Mouse (Mus musculus) heart, adult 2 months (tissue): ENCODE measurements around the gene Gm26741. TPM values are rescaled to one million over a fixed set of nuclear protein-coding genes. Genes with fewer than 3 reads are reported as not detected.

Experiments
- DNase-seq, 2 experiments: peaks; one replicate each; pipeline ENCODE4 v3.0.0; 2021
- H3K27ac ChIP-seq: fragments of 200-600 bp; 2 replicates; pipeline ENCODE4 v1.8.1; 2022
- H3K27me3 ChIP-seq: fragments of 200-500 bp; 2 replicates; pipeline ENCODE4 v1.6.1; 2012; ENCODE audit warnings: mild to moderate bottlenecking, low read length, inconsistent platforms, mixed read lengths; ENCODE audit not compliant: control insufficient read depth, insufficient read depth
- H3K36me3 ChIP-seq: fragments of 200-500 bp; 2 replicates; pipeline ENCODE4 v1.6.1; 2012; ENCODE audit warnings: low read length, inconsistent platforms; ENCODE audit not compliant: control insufficient read depth, insufficient read depth
- H3K4me1 ChIP-seq: fragments of 200-500 bp; 2 replicates; pipeline ENCODE4 v1.6.1; 2011; ENCODE audit warnings: low read length; ENCODE audit not compliant: control insufficient read depth, insufficient read depth
- H3K4me3 ChIP-seq: fragments of 200-600 bp; 2 replicates; pipeline ENCODE4 v1.8.1; 2022
- H3K79me2 ChIP-seq: fragments of 200-500 bp; replicated peaks from 2 replicates; pipeline ENCODE4 v1.6.1; 2012; ENCODE audit warnings: mild to moderate bottlenecking, inconsistent platforms, low read length, moderate library complexity, mixed read lengths; ENCODE audit not compliant: control insufficient read depth, insufficient read depth
- H3K9ac ChIP-seq: fragments of 200-500 bp; 2 replicates; pipeline ENCODE4 v1.6.1; 2012; ENCODE audit warnings: low read depth, mild to moderate bottlenecking, control low read depth, inconsistent platforms, low read length, mixed read lengths
- CTCF ChIP-seq: fragments of 200-600 bp; IDR thresholded peaks from 2 replicates; pipeline ENCODE4 v1.8.1; 2022; ENCODE audit warnings: antibody characterized with exemption, mild to moderate bottlenecking, moderate library complexity
- EP300 ChIP-seq: fragments of 200-500 bp; IDR thresholded peaks from 2 replicates; pipeline ENCODE4 v1.6.1; 2011; ENCODE audit warnings: low read depth, low read length, control low read depth; ENCODE audit not compliant: insufficient read depth
- POLR2A ChIP-seq: fragments of 200-500 bp; IDR thresholded peaks from 2 replicates; pipeline ENCODE4 v1.6.1; 2011; ENCODE audit warnings: mild to moderate bottlenecking, low read depth, low read length, control low read depth; ENCODE audit not compliant: insufficient read depth
- WGBS: fragments of 180-500 bp; shearing (Covaris S2); methylation state at CpG from one replicate; pipeline ENCODE4 v1.1.7; 2018; 5-methylcytosine and 5-hydroxymethylcytosine counted together
- intact Hi-C: fragments of 180-260 bp; cut with DNase I; formaldehyde crosslinking; loops from one replicate; pipeline ENCODE4 v1.15.1; 2025
- polyA plus RNA-seq: library from polyadenylated mRNA; depleted of rRNA; stranded (reverse); fragments of >200 nt; gene quantifications from 2 replicates; pipeline ENCODE4 v1.2.3, GENCODE M21; 2012
- total RNA-seq, 2 experiments: library from RNA; stranded (reverse); gene quantifications; 2 replicates each; pipeline ENCODE4 v1.2.3; 2021

The Gm26741 gene
- total and polyA plus RNA-seq, 3 experiments: not detected

DNA sequence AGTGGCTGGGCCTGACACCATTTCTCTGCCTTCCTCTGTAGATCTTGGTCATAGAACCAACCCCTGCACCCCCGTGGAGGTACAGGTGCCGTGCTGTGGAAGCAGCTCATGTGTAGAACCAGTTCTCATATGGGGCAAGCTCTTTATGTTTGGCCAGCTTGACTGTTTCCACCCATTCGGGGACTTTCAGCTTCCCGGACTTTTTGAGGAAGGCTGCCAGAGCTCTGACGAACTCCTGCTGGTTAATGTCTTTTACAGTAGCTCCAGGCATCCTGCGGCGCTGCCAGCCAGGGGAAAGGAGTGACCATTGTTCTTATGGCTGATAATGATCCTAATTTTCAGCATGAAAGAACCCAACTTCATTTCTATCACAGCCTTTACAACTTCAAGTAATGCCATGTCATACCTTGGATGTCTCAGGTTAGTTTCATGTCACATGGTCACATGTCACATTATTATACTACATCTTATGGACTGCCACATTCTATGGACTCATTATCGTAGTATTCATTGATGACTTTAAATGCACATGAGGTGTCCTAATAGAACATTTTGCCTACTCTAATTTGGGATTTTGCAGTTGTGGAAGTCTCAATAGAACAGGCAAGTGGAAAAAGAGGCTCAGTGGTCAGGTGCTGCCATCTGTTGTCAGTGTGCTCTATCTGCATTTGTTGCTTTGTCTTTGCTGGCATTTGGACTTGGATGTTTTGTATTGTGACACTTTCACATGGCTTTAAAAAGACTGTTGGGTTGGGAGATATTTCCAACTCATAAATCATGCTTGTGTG, 26.4 kb downstream of the Gm26741 start:
- peak overlapping the region; percentile 45 for H3K27ac ChIP-seq
- peaks cover 16% of the 10 kb centered on the region for H3K4me1 ChIP-seq
- 18% methylated on average over 8 of the region's 8 CpGs for WGBS
- TF ChIP-seq EP300 (peak; percentile 72; the same call in 1 of the 2 replicates), POLR2A (0 out of 2 replicates have a peak, but pooled peaks have one; percentile 19), CTCF (peak; percentile 96)
- peaks cover 13% of the 10 kb centered on the region for H3K36me3 ChIP-seq
- intact Hi-C loops: loop anchor here (2.0 to 10.0 kb wide), 8 partner anchors 38 to 790 kb away; partner anchors contain the start of genes Dcbld1 and Fam162b
- H3K9ac ChIP-seq: no peak overlapping the region
- H3K27me3 ChIP-seq: no peaks in the 10 kb centered on the region
- no peaks in the 10 kb centered on the region for H3K79me2 ChIP-seq
- no peak overlapping the region; the same call in 1 of the 2 replicates for H3K4me3 ChIP-seq
- peak; percentile 52 to 54 for DNase-seq

DNA sequence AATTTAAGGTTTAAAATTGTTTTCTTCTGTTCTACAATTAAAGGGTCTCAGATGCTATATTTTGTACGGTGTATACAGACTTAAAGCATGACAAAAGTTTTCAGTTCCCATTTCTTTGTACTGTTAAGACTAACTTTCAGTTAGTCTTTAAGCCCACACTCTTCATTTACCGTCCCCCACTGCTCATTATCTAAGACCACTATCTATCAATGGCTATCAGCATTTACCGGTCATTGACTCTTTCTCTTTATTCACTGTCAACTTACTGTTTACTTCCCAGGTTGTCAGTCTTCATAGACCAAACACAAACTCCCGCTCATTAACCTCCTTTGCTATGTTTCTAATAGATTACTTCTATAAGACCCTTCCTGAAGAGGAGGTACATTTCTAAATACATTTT, 28.6 kb downstream of the Gm26741 start:
- DNase-seq: no peak
- peaks cover 16% of the 10 kb centered on the region for H3K4me1 ChIP-seq
- no peak overlapping the region for H3K9ac ChIP-seq
- peak overlapping the region; percentile 11; the same call in 1 of the 2 replicates for H3K27ac ChIP-seq
- no peak overlapping the region for H3K4me3 ChIP-seq
- WGBS: 76% methylated on average over 4 of the region's 4 CpGs
- TF ChIP-seq POLR2A (no peak), EP300 (no peak), CTCF (no peak)
- no peaks in the 10 kb centered on the region for H3K79me2 ChIP-seq
- peaks cover 11% of the 10 kb centered on the region for H3K36me3 ChIP-seq
- intact Hi-C loops: loop anchor here (5.0 to 10.0 kb wide), 5 partner anchors 80 to 792 kb away; partner anchors contain the start of gene Fam162b
- H3K27me3 ChIP-seq: no peaks in the 10 kb centered on the region

DNA sequence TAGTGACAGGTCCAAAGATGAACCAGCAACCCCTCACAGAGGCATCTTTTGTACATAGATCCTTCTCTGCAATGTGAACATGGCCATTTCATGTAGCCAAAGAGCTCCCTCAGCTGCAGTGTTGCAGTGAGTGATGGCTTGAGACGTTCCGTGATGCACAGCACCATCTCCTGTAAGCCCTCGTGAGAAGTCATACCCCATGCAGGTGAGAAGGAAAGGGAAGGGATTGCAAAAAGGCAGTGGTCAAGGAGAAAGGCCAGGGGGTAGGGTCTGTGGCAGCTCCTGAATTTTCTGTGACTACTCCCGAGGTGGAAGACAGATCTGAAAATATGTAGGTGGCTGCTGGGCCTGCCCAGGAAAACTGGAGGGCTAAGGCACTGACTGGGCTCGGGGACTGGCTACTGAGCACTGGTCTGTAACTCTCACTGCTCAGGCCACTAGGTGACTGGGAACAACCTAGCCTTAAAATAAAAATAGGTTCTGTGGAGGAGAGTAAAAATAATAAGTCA, 30.4 kb downstream of the Gm26741 start, which contains the start of gene Nepn:
Nepn (plus strand) TSS at position 51 of the 509 bp plus-strand sequence.
- no peaks in the 10 kb centered on the region for H3K79me2 ChIP-seq
- peak within 1 kb of the TSS; percentile 10; the same call in 1 of the 2 replicates for H3K4me3 ChIP-seq
- TF ChIP-seq CTCF (peak; percentile 44), POLR2A (0 out of 2 replicates have a peak, but pooled peaks have one; percentile 23), EP300 (no peak)
- H3K4me1 ChIP-seq: peaks cover 11% of the 10 kb centered on the region
- H3K27ac ChIP-seq: peak within 1 kb of the TSS; percentile 87
- peak within 1 kb of the TSS; percentile 3; the same call in 1 of the 2 replicates for H3K9ac ChIP-seq
- DNase-seq: peak; percentile 8 to 24
- no peaks in the 10 kb centered on the region for H3K27me3 ChIP-seq
- intact Hi-C loops: loop anchor here (5.0 to 10.0 kb wide), 5 partner anchors 82 to 794 kb away; partner anchors contain the start of gene Fam162b
- H3K36me3 ChIP-seq: peaks cover 4% of the 10 kb centered on the region
- WGBS: 46% methylated on average over 5 of the region's 5 CpGs

DNA sequence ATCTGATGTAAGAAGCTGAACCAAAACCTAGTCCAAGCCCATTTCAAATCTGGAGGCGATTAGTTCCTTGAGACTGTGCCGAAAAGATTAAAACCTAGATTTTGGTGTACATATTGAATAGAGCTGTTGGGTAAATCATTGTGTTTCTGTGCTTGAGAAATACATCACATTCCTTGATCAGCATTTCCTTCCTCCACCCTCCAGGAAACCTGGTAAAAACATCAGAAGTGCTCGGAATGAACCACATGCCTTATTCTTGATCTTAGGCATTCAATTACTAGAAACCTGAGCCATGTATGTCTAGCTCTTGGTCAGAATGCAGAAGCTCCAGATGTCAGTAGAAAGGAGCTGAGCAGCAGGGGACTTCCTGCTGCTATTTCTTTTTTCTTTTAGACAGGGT, 30.9 kb downstream of the Gm26741 start:
- peaks cover 4% of the 10 kb centered on the region for H3K36me3 ChIP-seq
- no peaks in the 10 kb centered on the region for H3K79me2 ChIP-seq
- peaks cover 11% of the 10 kb centered on the region for H3K4me1 ChIP-seq
- no peaks in the 10 kb centered on the region for H3K27me3 ChIP-seq
- intact Hi-C loops: loop anchor here (5.0 to 10.0 kb wide), 5 partner anchors 82 to 795 kb away; partner anchors contain the start of gene Fam162b
- H3K27ac ChIP-seq: peak overlapping the region; percentile 87
- TF ChIP-seq EP300: 0 out of 2 replicates have a peak, but pooled peaks have one; percentile 9
- no peak for TF ChIP-seq CTCF
- no peak for TF ChIP-seq POLR2A
- peak in 1 of 2 experiments; percentile 23 for DNase-seq
- H3K9ac ChIP-seq: no peak overlapping the region
- 48% methylated on average over 3 of the region's 3 CpGs for WGBS
- peak overlapping the region; percentile 10; the same call in 1 of the 2 replicates for H3K4me3 ChIP-seq

DNA sequence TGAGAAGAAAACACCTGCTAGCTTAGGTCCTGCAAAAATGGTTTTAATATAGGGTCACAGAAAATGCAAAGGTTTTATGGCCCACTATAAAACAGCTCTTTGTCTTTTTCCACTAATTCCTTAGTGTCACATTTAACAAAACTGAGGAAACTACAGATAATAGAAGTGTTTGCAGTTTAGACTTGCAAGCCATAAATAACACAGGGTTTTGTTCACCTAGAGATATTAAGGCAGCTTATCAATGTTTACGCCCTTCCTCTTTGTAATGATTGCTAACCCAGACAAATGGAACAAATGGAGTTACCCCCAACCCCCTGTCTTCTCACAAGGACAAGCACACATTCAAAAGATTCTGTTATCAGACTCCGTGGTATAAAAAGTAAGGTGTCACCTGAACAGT, 32.6 kb downstream of the Gm26741 start:
- intact Hi-C loops: no loop called here
- H3K4me3 ChIP-seq: no peak overlapping the region
- 43% methylated on average over 2 of the region's 2 CpGs for WGBS
- H3K36me3 ChIP-seq: peaks cover 2% of the 10 kb centered on the region
- H3K27ac ChIP-seq: peak overlapping the region; percentile 16; the same call in 1 of the 2 replicates
- H3K79me2 ChIP-seq: no peaks in the 10 kb centered on the region
- peaks cover 7% of the 10 kb centered on the region for H3K4me1 ChIP-seq
- DNase-seq: no peak
- no peaks in the 10 kb centered on the region for H3K27me3 ChIP-seq
- H3K9ac ChIP-seq: no peak overlapping the region
- TF ChIP-seq POLR2A: no peak
- TF ChIP-seq CTCF: no peak
- no peak for TF ChIP-seq EP300
